Mouse (Mus musculus) kidney, embryonic 16.5 days (tissue): ENCODE measurements around the gene Rtn4ip1. TPM values are rescaled to one million over a fixed set of nuclear protein-coding genes. Genes with fewer than 3 reads are reported as not detected.
"Not testable (repeated sequence)": the region's sequence is repeated elsewhere in the genome, so short reads cannot be mapped to it uniquely, and the experiment has no call there.

Experiments used
- ATAC-seq: fragments of 200-750 bp; cut with Nextera tagmentation; 2 replicates; pipeline ENCODE4 v1.8.0; 2017; ENCODE audit warnings: moderate TSS enrichment; ENCODE audit not compliant: low FRiP score, low TSS enrichment
- H3K27ac ChIP-seq: fragments of 300-500 bp; sonication (generic); 2 replicates; pipeline ENCODE4 v1.5.1; 2014; ENCODE audit warnings: low read length
- H3K27me3 ChIP-seq: fragments of 300-500 bp; sonication (generic); 2 replicates; pipeline ENCODE4 v1.6.1; 2014; ENCODE audit warnings: low read length, control low read depth, mixed read lengths; ENCODE audit not compliant: insufficient read depth
- H3K36me3 ChIP-seq: fragments of 300-500 bp; sonication (generic); 2 replicates; pipeline ENCODE4 v1.6.1; 2014; ENCODE audit warnings: low read length, control low read depth, mixed read lengths; ENCODE audit not compliant: insufficient read depth
- H3K4me1 ChIP-seq: fragments of 300-500 bp; sonication (generic); 2 replicates; pipeline ENCODE4 v1.6.1; 2014; ENCODE audit warnings: low read length, control low read depth, mixed read lengths; ENCODE audit not compliant: insufficient read depth
- H3K4me2 ChIP-seq: fragments of 300-500 bp; sonication (generic); replicated peaks from 2 replicates; pipeline ENCODE4 v1.6.1; 2014; ENCODE audit warnings: low read depth, low read length
- H3K4me3 ChIP-seq: fragments of 300-500 bp; sonication (generic); 2 replicates; pipeline ENCODE4 v1.5.1; 2014; ENCODE audit warnings: mild to moderate bottlenecking, low read length
- H3K9ac ChIP-seq: fragments of 300-500 bp; sonication (generic); replicated peaks from 2 replicates; pipeline ENCODE4 v1.6.1; 2014; ENCODE audit warnings: low read length
- H3K9me3 ChIP-seq: fragments of 300-500 bp; sonication (generic); 2 replicates; pipeline ENCODE4 v1.6.1; 2016; ENCODE audit warnings: low read length, control low read depth
- WGBS: fragments of 180-500 bp; shearing (Covaris S2); extraction: QIAGEN DNeasy Blood & Tissue Kit; methylation state at CpG from one replicate; pipeline ENCODE4 v1.1.7; 2014; 5-methylcytosine and 5-hydroxymethylcytosine counted together
- polyA plus RNA-seq: library from polyadenylated mRNA; unstranded; fragments of >200 nt; fragmentation: Nextera tagmentation; extraction: Ambion mirVana; gene quantifications from 2 replicates; pipeline ENCODE4 v1.2.1, GENCODE M21; 2015

The Rtn4ip1 gene
- polyA plus RNA-seq, 1 experiment from 2014 or later = 18.7 TPM

DNA sequence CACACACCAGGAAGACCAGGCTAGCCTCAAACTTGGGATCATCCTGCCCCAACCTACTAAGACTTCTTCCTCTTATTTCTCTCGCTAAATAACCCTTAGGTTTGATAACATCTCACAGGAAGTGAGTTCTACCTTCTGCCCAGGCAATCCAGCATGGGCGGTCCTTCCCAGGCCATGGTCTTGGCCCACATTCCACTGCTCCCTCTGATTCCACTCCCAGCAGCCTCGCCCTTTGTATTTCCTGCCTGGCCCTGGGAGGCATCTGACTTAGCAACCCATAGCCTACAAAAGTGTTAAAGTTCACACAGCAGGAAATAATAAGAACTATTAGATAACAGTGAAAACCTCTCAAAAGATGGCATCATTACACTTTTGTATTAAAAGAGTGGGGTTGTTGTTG is 75.7 kb downstream of the Rtn4ip1 start:
- WGBS = 67% methylated on average over 3 of the region's 3 CpGs
- H3K9me3 ChIP-seq = no peaks in the 10 kb centered on the region
- no peak overlapping the region for H3K4me3 ChIP-seq
- ATAC-seq = no peak
- H3K4me2 ChIP-seq = no peak overlapping the region
- H3K36me3 ChIP-seq = no peaks in the 10 kb centered on the region
- H3K4me1 ChIP-seq = no peaks in the 10 kb centered on the region
- no peak overlapping the region for H3K27ac ChIP-seq
- no peaks in the 10 kb centered on the region for H3K27me3 ChIP-seq
- H3K9ac ChIP-seq = no peak overlapping the region

- no peak for ATAC-seq
- H3K4me1 ChIP-seq = no peaks in the 10 kb centered on the region
- no peaks in the 10 kb centered on the region for H3K27me3 ChIP-seq
- H3K4me2 ChIP-seq = no peak overlapping the region
- H3K27ac ChIP-seq = no peak overlapping the region
- H3K9me3 ChIP-seq = no peaks in the 10 kb centered on the region
- H3K36me3 ChIP-seq = no peaks in the 10 kb centered on the region
- WGBS = 47% methylated on average over 1 of the region's 1 CpGs
- H3K4me3 ChIP-seq = no peak overlapping the region
- no peak overlapping the region for H3K9ac ChIP-seq
These were observed 78.5 kb downstream of the Rtn4ip1 start for GRCm38 (mm10) chr10:43980080-43980479.

- H3K4me3 ChIP-seq, H3K36me3 ChIP-seq, ATAC-seq, H3K9ac ChIP-seq, H3K27ac ChIP-seq, H3K4me1 ChIP-seq, H3K9me3 ChIP-seq, H3K27me3 ChIP-seq, H3K4me2 ChIP-seq: not testable (repeated sequence)
- WGBS = 86% methylated on average over 3 of the region's 3 CpGs
These were observed 79.1 kb downstream of the Rtn4ip1 start for GRCm38 (mm10) chr10:43980742-43981141.

- H3K27ac ChIP-seq = no peak overlapping the region
- H3K9me3 ChIP-seq = no peaks in the 10 kb centered on the region
- H3K4me3 ChIP-seq = no peak overlapping the region
- 92% methylated on average over 6 of the region's 6 CpGs for WGBS
- no peak overlapping the region for H3K4me2 ChIP-seq
- ATAC-seq = no peak
- no peaks in the 10 kb centered on the region for H3K27me3 ChIP-seq
- no peaks in the 10 kb centered on the region for H3K4me1 ChIP-seq
- H3K36me3 ChIP-seq = no peaks in the 10 kb centered on the region
- H3K9ac ChIP-seq = no peak overlapping the region
These were observed 80.9 kb downstream of the Rtn4ip1 start for GRCm38 (mm10) chr10:43982470-43982869.

DNA sequence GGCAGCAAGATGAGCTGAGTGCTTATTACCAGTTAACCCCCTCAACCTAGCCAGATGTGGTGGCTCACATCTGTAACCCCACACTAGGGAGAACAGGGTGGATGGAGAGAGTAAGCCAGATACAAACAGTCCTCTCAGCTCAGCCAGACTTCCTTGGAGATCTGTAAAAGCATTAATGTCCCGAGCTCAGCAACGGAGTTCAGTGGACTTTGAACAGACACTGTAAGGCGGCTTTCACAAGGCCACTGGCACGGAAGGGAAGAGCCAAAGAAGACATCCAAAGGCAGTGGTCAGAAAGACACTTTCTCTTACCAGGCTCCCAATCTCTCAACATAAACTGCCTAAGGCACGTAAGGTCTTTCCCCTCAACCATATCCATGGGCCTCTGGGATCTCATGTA is 81.6 kb downstream of the Rtn4ip1 start:
- H3K9ac ChIP-seq = no peak overlapping the region
- H3K4me2 ChIP-seq = no peak overlapping the region
- no peak for ATAC-seq
- 68% methylated on average over 5 of the region's 5 CpGs for WGBS
- no peak overlapping the region for H3K4me3 ChIP-seq
- H3K36me3 ChIP-seq = no peaks in the 10 kb centered on the region
- H3K27ac ChIP-seq = no peak overlapping the region
- H3K27me3 ChIP-seq = no peaks in the 10 kb centered on the region
- no peaks in the 10 kb centered on the region for H3K4me1 ChIP-seq
- no peaks in the 10 kb centered on the region for H3K9me3 ChIP-seq

- WGBS = 80% methylated on average over 2 of the region's 2 CpGs
- H3K4me2 ChIP-seq = no peak overlapping the region
- no peaks in the 10 kb centered on the region for H3K4me1 ChIP-seq
- H3K9me3 ChIP-seq = no peaks in the 10 kb centered on the region
- H3K27me3 ChIP-seq = no peaks in the 10 kb centered on the region
- no peak overlapping the region for H3K27ac ChIP-seq
- no peaks in the 10 kb centered on the region for H3K36me3 ChIP-seq
- no peak for ATAC-seq
- no peak overlapping the region for H3K9ac ChIP-seq
- no peak overlapping the region for H3K4me3 ChIP-seq
These were observed 82.3 kb downstream of the Rtn4ip1 start for GRCm38 (mm10) chr10:43983866-43984265.

- Histone ChIP-seq H3K4me2 (no peak overlapping the region), H3K27me3 (no peaks in the 10 kb centered on the region), H3K27ac (no peak overlapping the region), H3K4me1 (no peaks in the 10 kb centered on the region), H3K36me3 (0 out of 2 replicates have a peak, but pooled peaks cover 5% of the 10 kb centered on the region), H3K9me3 (no peaks in the 10 kb centered on the region), H3K4me3 (no peak overlapping the region), H3K9ac (no peak overlapping the region)
- WGBS = 94% methylated on average over 5 of the region's 5 CpGs
- no peak for ATAC-seq
These were observed 89.7 kb downstream of the Rtn4ip1 start for GRCm38 (mm10) chr10:43991268-43991667.

- no peak for ATAC-seq
These were observed 90.9 kb downstream of the Rtn4ip1 start for GRCm38 (mm10) chr10:43992506-43992905.

GRCm38 (mm10) chr10:43993198-43993597 is 91.6 kb downstream of the Rtn4ip1 start:
- Histone ChIP-seq H3K27me3 (peaks cover 3% of the 10 kb centered on the region; the same call in 1 of the 2 replicates), H3K27ac (no peak overlapping the region), H3K9ac (no peak overlapping the region), H3K9me3 (no peaks in the 10 kb centered on the region), H3K4me1 (no peaks in the 10 kb centered on the region), H3K4me3 (no peak overlapping the region), H3K36me3 (0 out of 2 replicates have a peak, but pooled peaks cover 5% of the 10 kb centered on the region), H3K4me2 (no peak overlapping the region)
- no peak for ATAC-seq
- WGBS = 40% methylated on average over 6 of the region's 6 CpGs

More at GRCm38 (mm10) chr10:43992506-43992905, 90.9 kb downstream of the Rtn4ip1 start:
- 85% methylated on average over 5 of the region's 5 CpGs for WGBS
- no peaks in the 10 kb centered on the region for H3K9me3 ChIP-seq
- no peak overlapping the region for H3K4me2 ChIP-seq
- H3K9ac ChIP-seq = no peak overlapping the region
- 0 out of 2 replicates have a peak, but pooled peaks cover 5% of the 10 kb centered on the region for H3K36me3 ChIP-seq
- H3K27me3 ChIP-seq = peaks cover 2% of the 10 kb centered on the region; the same call in 1 of the 2 replicates
- H3K4me1 ChIP-seq = no peaks in the 10 kb centered on the region
- no peak overlapping the region for H3K27ac ChIP-seq
- no peak overlapping the region for H3K4me3 ChIP-seq

- no peak overlapping the region for H3K27ac ChIP-seq
- no peak overlapping the region for H3K9ac ChIP-seq
- 0 out of 2 replicates have a peak, but pooled peaks cover 5% of the 10 kb centered on the region for H3K36me3 ChIP-seq
- H3K4me2 ChIP-seq = no peak overlapping the region
- WGBS = 79% methylated on average over 10 of the region's 10 CpGs
- H3K27me3 ChIP-seq = peaks cover 5% of the 10 kb centered on the region; the same call in 1 of the 2 replicates
- no peaks in the 10 kb centered on the region for H3K4me1 ChIP-seq
- no peak for ATAC-seq
- H3K9me3 ChIP-seq = no peaks in the 10 kb centered on the region
- H3K4me3 ChIP-seq = no peak overlapping the region
These were observed 94.4 kb downstream of the Rtn4ip1 start for GRCm38 (mm10) chr10:43995858-43996650.
